Mouse (Mus musculus): Measurements from ENCODE around the gene Sbp.
"Not testable (repeated sequence)": the region's sequence is repeated elsewhere in the genome, so short reads cannot be mapped to it uniquely, and the experiment has no call there.

GRCm38 (mm10) chr17:23917158-23917557, 24.3 kb upstream of the Sbp start, which contains the start of gene Dcpp3:
- TF ChIP-seq CTCF (IDR thresholded peaks at IDR 0.05; ENCODE audit: control insufficient read depth, insufficient read depth, insufficient replicate concordance, low read depth, low read length); POLR2A (IDR thresholded peaks at IDR 0.05; ENCODE audit: control insufficient read depth, low read depth, low read length): not testable (repeated sequence)
